Mouse (Mus musculus): Measurements from ENCODE around the gene Kif22. TPM values are rescaled to one million over a fixed set of nuclear protein-coding genes. Genes with fewer than 3 reads are reported as not detected.

Kif22 gene
- total and polyA plus RNA-seq, 3 experiments = 57.7 to 298 (median 119) TPM

DNA sequence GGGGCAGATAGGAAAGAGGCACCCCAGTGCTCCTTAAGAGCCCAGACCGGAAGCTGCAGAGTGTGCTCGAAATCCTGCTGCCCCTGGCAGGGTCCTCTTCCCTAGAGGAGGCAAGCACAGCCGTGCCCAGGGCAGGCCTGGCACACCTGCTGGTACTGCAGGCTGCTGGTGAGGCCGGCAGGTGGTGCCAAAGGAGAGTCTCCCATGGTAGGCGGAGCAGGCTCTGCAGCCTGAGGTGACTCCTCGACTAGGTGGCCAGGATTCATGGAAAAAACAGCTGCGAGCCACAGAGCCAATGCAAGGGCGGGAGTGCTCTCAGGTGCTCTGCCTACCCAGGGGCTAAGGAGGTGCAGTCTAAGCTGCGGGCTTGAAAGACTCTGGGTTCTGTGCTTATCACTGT is 56.0 kb downstream of the Kif22 start:
- Histone ChIP-seq H3K4me3 (ENCODE audit: control insufficient read depth in 1 of 2, insufficient read depth in 1 of 2, low read depth in 2 of 2, low read length in 2 of 2) (no peak overlapping the region), H3K4me1 (ENCODE audit: control insufficient read depth in 1 of 2, insufficient read depth in 2 of 2, low read length in 2 of 2) (peaks cover 0 to 8% of the 10 kb centered on the region in 2 experiments; a peak in 2 of 4 replicates), H3K27ac (ENCODE audit: control insufficient read depth, low read depth, low read length) (no peak overlapping the region), H3K36me3 (ENCODE audit: control insufficient read depth in 1 of 2, insufficient read depth in 2 of 2, low read length in 2 of 2) (peaks cover 0 to 5% of the 10 kb centered on the region in 2 experiments; a peak in 3 of 4 replicates), H3K79me2 (ENCODE audit: control insufficient read depth, insufficient read depth, low read length, poor library complexity) (no peaks in the 10 kb centered on the region), H3K9ac (ENCODE audit: control insufficient read depth, low read depth, low read length, poor library complexity, severe bottlenecking) (no peak overlapping the region), H3K9me3 (replicated peaks; ENCODE audit: insufficient read depth, low read length) (no peaks in the 10 kb centered on the region), H3K27me3 (ENCODE audit: control insufficient read depth in 1 of 2, insufficient read depth in 2 of 2, low read length in 2 of 2) (no peaks in the 10 kb centered on the region)
- no peak for DNase-seq (ENCODE audit: low read depth, low spot score)
- TF ChIP-seq MAFK (IDR thresholded peaks at IDR 0.05; ENCODE audit: borderline replicate concordance, low read depth, low read length) = no peak
- TF ChIP-seq JUND (IDR thresholded peaks at IDR 0.05; ENCODE audit: low read depth, low read length) = no peak
- no peak for TF ChIP-seq POLR2AphosphoS5 (IDR thresholded peaks at IDR 0.05; ENCODE audit: borderline replicate concordance, low read depth, low read length)
- TF ChIP-seq E2F4 (IDR thresholded peaks at IDR 0.05; ENCODE audit: borderline replicate concordance, low read depth, low read length) = no peak
- TF ChIP-seq CTCF (IDR thresholded peaks at IDR 0.05 in 2 of 3, conservative IDR thresholded peaks at IDR 0.05 in 1 of 3; ENCODE audit: control insufficient read depth in 1 of 3, insufficient read depth in 1 of 3, low read depth in 2 of 3, low read length in 3 of 3, poor library complexity in 1 of 3, severe bottlenecking in 1 of 3) = no peak
- TF ChIP-seq ELF1 (IDR thresholded peaks at IDR 0.05; ENCODE audit: low read depth, low read length) = no peak
- no peak for TF ChIP-seq TAL1 (IDR thresholded peaks at IDR 0.05; ENCODE audit: low read length)

DNA sequence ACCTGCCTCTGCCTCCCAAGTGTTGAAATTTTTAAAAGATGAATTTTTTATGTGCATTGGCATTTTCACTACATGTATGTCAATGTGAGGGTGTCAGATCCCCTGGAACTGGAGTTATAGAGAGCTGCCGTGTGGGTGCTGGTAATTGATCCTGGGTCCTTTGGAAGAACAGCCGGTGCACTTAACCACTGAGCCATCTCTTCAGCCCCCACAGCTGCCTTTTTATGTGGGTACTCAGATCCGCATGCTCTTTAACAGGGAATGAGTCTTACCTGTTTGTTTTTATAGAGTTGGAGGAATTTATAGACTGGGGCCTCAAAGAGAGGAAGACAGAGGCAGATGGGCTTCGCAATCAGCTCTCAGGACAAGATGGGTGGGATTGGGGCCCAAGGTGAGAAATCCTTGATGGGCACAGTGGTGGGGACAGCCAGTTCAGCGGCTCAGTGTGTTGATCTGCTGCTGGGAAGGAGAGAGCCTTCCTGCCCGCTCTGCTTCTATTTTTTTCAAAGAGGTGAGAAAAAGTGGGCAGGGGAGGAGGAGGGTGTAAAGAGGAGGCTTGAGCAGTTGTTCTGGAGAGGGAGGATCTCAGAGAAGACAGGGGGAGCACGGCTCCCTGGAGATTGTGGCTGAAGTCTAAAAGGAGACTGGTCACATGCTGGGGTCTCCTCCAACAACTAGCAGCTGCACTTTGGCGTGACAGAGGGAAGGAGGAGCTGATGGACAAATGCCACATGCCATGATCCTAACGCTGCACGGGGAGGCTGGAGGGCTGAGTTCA is 57.4 kb downstream of the Kif22 start:
- Histone ChIP-seq H3K79me2 (ENCODE audit: control insufficient read depth, insufficient read depth, low read length, poor library complexity) (no peaks in the 10 kb centered on the region), H3K4me1 (ENCODE audit: control insufficient read depth in 1 of 2, insufficient read depth in 2 of 2, low read length in 2 of 2) (peaks cover 0 to 11% of the 10 kb centered on the region in 2 experiments; a peak in 2 of 4 replicates), H3K36me3 (ENCODE audit: control insufficient read depth in 1 of 2, insufficient read depth in 2 of 2, low read length in 2 of 2) (peaks cover 0 to 8% of the 10 kb centered on the region in 2 experiments; a peak in 2 of 4 replicates), H3K9me3 (replicated peaks; ENCODE audit: insufficient read depth, low read length) (no peaks in the 10 kb centered on the region), H3K27ac (ENCODE audit: control insufficient read depth, low read depth, low read length) (no peak overlapping the region), H3K9ac (ENCODE audit: control insufficient read depth, low read depth, low read length, poor library complexity, severe bottlenecking) (no peak overlapping the region), H3K27me3 (ENCODE audit: control insufficient read depth in 1 of 2, insufficient read depth in 2 of 2, low read length in 2 of 2) (no peaks in the 10 kb centered on the region), H3K4me3 (ENCODE audit: control insufficient read depth in 1 of 2, insufficient read depth in 1 of 2, low read depth in 2 of 2, low read length in 2 of 2) (no peak overlapping the region)
- DNase-seq (ENCODE audit: low read depth, low spot score) = no peak
- TF ChIP-seq KAT2A (conservative IDR thresholded peaks at IDR 0.05; ENCODE audit: low read depth, low read length) (no peak), TAL1 (IDR thresholded peaks at IDR 0.05; ENCODE audit: low read length) (no peak), RCOR1 (IDR thresholded peaks at IDR 0.05; ENCODE audit: low read depth, low read length) (no peak), GABPA (IDR thresholded peaks at IDR 0.05; ENCODE audit: low read depth, low read length) (no peak), TCF12 (IDR thresholded peaks at IDR 0.05; ENCODE audit: low read depth, low read length) (no peak), SIN3A (IDR thresholded peaks at IDR 0.05; ENCODE audit: low read length) (no peak)

- no peak overlapping the region for H3K9ac ChIP-seq (ENCODE audit: control insufficient read depth, low read depth, low read length, poor library complexity, severe bottlenecking)
- no peaks in the 10 kb centered on the region for H3K9me3 ChIP-seq (replicated peaks; ENCODE audit: insufficient read depth, low read length)
- peaks cover 0 to 10% of the 10 kb centered on the region in 2 experiments; a peak in 2 of 4 replicates for H3K36me3 ChIP-seq (ENCODE audit: control insufficient read depth in 1 of 2, insufficient read depth in 2 of 2, low read length in 2 of 2)
- no peak for DNase-seq (ENCODE audit: low read depth, low spot score)
- no peaks in the 10 kb centered on the region for H3K79me2 ChIP-seq (ENCODE audit: control insufficient read depth, insufficient read depth, low read length, poor library complexity)
- no peaks in the 10 kb centered on the region for H3K27me3 ChIP-seq (ENCODE audit: control insufficient read depth in 1 of 2, insufficient read depth in 2 of 2, low read length in 2 of 2)
- no peak for TF ChIP-seq GATA1 (IDR thresholded peaks at IDR 0.05; ENCODE audit: low read depth, low read length)
- no peak for TF ChIP-seq POLR2A (IDR thresholded peaks at IDR 0.05; ENCODE audit: control insufficient read depth in 1 of 2, insufficient read depth in 1 of 2, low read depth in 1 of 2, low read length in 2 of 2, poor library complexity in 1 of 2)
- TF ChIP-seq MAFK (IDR thresholded peaks at IDR 0.05; ENCODE audit: borderline replicate concordance, low read depth, low read length) = no peak
- no peak for TF ChIP-seq BHLHE40 (IDR thresholded peaks at IDR 0.05; ENCODE audit: borderline replicate concordance, low read depth, low read length)
- no peak for TF ChIP-seq E2F4 (IDR thresholded peaks at IDR 0.05; ENCODE audit: borderline replicate concordance, low read depth, low read length)
- TF ChIP-seq NRF1 (IDR thresholded peaks at IDR 0.05; ENCODE audit: insufficient read depth, low read depth, low read length, poor library complexity, severe bottlenecking) = no peak
- no peak for TF ChIP-seq KAT2A (conservative IDR thresholded peaks at IDR 0.05; ENCODE audit: low read depth, low read length)
- no peak for TF ChIP-seq TAL1 (IDR thresholded peaks at IDR 0.05; ENCODE audit: low read length)
- TF ChIP-seq ELF1 (IDR thresholded peaks at IDR 0.05; ENCODE audit: low read depth, low read length) = no peak
- TF ChIP-seq MAX (IDR thresholded peaks at IDR 0.05; ENCODE audit: low read length) = no peak
- TF ChIP-seq USF2 (IDR thresholded peaks at IDR 0.05; ENCODE audit: borderline replicate concordance in 1 of 2, insufficient read depth in 1 of 2, low read depth in 1 of 2, low read length in 2 of 2) = no peak
- TF ChIP-seq ZC3H11A (IDR thresholded peaks at IDR 0.05; ENCODE audit: low read depth, low read length) = no peak
- TF ChIP-seq MYC (IDR thresholded peaks at IDR 0.05; ENCODE audit: low read depth, low read length) = no peak
- H3K4me1 ChIP-seq (ENCODE audit: control insufficient read depth in 1 of 2, insufficient read depth in 2 of 2, low read length in 2 of 2) = peaks cover 0 to 11% of the 10 kb centered on the region in 2 experiments; a peak in 2 of 4 replicates
- H3K27ac ChIP-seq (ENCODE audit: control insufficient read depth, low read depth, low read length) = no peak overlapping the region
- H3K4me3 ChIP-seq (ENCODE audit: control insufficient read depth in 1 of 2, insufficient read depth in 1 of 2, low read depth in 2 of 2, low read length in 2 of 2) = no peak overlapping the region
These were observed 59.2 kb downstream of the Kif22 start for GRCm38 (mm10) chr7:126983113-126983512.
